Mouse (Mus musculus): Measurements from ENCODE around the gene Zmiz1.

The Zmiz1 gene

DNA sequence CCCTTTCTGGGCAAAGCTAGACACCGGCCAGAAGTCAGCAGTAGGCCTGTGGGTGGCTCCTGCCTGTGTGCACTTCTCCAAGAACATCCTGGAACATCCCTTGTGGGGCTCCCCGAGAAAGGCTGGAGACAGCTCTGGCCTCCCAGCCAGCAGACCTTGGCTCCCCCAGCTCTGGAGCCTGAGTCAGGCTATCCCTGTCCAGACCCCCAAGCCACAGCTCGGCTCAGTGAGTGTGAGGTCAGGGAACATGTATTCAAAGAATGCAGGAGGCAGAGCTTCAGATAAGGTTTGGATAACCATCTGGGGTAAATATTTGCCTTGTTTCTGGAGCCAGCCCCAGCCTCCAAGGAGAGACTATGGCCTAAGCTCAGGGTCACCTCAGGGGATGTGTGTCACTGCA is 74.0 kb downstream of the Zmiz1 start:
- DNase-seq (ENCODE audit: inconsistent age in 2 of 2, low spot score in 1 of 2) = peak; percentile 70 to 80

DNA sequence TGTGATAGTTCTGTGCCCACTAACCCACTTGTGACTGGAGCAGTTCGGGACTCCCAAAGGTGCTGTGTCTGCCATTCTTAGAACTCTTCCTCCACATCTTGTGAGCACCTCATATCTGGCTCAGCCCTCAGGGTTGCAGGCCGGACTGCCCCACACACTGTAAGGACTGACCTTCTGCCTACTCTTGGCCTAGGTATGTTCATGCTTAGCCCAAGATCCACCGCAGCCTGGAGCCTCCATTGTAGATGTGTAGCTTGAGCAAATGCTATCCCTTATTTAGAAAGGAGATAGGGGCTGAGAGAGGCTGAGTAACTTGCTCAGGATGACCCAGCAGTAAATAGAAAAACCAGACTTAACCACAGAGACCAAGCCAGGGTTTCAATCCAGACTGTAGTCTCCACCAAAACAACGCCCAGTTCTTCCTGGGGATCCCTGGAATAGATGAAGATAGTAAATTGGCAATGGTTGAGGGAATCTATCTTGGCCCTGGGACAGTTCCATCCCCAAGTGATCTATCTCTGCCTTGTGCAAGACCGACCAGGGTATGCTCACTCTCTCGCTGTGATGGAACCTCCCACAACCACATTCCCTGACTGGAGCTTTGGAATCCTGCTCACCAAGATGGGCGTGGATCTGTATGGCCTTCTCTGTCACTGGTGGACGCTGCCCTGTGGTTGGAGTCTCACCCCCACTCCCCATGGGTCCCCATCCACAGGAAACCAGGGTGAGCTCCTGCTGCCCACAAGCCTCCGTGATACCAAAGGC is 74.8 kb downstream of the Zmiz1 start:
- DNase-seq (ENCODE audit: inconsistent age in 2 of 2, low spot score in 1 of 2) = peak in 1 of 2 experiments; percentile 83

DNA sequence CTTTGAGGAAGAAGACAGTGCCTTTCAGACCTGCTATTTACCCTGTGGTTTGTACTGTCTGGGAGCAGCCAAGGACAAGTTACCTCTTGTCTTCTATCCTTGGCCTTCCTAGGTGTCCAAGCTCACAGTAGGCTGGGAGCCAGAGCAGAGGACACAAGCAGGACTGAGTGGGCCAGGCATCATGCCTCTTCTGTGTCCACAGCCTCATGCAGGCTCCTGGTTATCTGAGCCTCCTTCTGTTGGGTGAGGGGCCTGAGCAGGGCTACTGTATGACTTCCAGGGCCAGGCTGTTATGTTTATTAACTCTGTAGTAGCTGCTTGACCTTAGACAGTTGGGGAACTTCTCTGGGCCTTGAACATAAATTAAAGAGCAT is 75.4 kb downstream of the Zmiz1 start:
- no peak for DNase-seq (ENCODE audit: inconsistent age in 2 of 2, low spot score in 1 of 2)

DNA sequence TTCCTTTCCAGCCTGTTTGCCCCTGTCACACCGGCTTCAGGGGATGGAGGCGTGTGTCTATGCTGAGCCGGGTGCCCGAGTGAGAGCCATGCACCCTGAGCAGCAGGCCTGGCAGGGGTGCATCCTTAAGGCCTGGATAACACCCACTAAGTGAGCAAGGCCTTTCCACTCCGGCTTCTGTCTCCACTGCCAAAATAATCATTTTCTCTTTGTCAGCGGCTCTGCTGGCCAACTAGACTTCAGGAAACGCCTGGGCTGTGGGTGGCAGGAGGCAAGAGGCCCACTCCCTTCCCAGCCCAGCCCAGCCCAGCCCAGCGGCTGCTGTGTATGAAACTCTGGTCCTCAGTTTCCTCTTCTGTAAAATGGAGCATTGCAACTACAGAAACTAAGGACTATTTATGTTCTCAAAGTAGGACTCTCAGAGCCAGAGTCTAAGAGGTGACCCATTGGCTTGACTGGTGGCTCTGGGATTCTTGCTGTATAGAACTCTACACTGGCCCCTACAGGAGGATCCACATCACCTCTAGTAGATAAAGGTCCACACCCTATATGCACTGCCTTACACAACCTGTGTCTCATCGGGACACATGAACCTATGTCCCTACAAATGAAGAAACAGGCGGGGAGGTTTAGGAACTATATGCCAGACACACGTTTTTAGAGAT is 76.1 kb downstream of the Zmiz1 start:
- DNase-seq (ENCODE audit: inconsistent age in 2 of 2, low spot score in 1 of 2) = no peak

DNA sequence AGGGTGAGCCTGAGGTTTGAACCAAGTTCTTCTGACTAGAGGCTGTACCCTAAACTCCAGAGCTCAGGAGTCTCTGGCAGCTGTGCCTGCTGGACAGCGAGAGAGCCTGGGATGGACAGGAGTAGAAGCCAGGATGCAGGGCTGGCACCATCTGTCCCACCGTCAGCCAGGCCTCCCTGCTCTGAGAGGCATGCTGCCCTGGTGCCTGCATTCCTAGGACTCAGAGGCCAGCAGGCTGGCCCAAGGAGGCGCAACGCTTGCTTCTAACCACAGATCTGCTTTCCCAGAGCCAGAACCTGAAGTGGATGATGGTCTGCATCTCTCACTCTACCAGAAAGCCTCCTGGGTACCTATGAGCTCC is 76.6 kb downstream of the Zmiz1 start:
- no peak for DNase-seq (ENCODE audit: inconsistent age in 2 of 2, low spot score in 1 of 2)

DNA sequence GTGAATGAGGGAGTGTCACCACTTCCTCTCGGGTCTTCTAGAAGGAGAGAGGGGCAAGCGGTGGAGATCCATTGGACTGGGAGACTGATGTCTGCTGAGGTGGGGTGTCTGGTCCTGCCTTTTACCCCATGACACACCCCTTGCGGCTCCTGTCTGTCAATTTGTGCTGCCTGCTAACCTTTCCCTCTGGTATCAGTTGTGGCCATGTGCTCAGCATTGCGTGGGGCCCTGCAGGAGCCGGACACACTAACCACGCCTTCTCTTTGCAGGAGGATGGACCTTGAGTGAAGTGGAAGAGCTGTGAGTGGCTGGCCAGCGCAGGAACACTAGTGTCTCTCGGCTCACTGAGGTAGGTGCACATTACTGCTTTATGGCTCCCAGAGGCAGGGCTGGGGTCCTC is 77.5 kb downstream of the Zmiz1 start:
- no peak for DNase-seq (ENCODE audit: inconsistent age in 2 of 2, low spot score in 1 of 2)

DNA sequence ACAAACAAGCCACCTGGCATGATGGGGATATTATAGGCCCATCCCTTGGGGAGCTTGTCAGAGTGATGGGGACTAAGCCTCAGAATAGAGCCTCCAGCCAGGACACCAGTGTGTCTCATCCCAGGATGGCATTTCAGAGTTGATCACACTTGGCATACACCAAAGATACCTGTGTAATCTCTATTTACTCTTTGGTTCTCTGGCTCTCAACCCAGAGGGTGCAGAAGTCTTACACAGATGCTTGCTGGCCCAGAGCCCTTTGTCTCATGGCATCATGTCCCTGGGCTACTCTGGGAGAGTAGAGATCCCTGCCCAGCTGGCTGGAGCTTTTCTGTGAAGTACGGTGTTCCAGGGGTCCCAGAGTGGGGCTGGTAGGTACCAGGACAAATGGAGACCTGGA is 78.4 kb downstream of the Zmiz1 start:
- no peak for DNase-seq (ENCODE audit: inconsistent age in 2 of 2, low spot score in 1 of 2)

DNA sequence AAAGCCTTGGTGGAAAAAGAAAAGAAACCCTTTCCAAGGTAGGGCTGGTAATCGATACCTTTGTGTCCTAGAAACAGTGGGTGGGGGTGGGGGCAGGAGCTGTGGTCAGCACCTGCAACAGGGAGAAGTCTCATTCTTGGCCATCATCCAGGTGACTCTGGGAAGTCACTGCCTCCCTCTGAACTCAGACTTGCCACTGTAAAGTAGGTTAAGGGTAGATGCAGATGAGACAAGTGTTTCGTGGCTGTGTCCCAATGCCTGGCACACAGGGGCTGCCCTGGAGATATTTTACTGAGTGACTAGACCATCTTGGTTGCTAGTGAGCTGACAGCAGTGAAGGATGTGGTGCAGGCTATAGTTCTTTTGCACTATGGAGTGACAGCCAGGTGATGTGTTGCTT is 79.5 kb downstream of the Zmiz1 start:
- DNase-seq (ENCODE audit: inconsistent age in 2 of 2, low spot score in 1 of 2) = peak in 1 of 2 experiments; percentile 80

DNA sequence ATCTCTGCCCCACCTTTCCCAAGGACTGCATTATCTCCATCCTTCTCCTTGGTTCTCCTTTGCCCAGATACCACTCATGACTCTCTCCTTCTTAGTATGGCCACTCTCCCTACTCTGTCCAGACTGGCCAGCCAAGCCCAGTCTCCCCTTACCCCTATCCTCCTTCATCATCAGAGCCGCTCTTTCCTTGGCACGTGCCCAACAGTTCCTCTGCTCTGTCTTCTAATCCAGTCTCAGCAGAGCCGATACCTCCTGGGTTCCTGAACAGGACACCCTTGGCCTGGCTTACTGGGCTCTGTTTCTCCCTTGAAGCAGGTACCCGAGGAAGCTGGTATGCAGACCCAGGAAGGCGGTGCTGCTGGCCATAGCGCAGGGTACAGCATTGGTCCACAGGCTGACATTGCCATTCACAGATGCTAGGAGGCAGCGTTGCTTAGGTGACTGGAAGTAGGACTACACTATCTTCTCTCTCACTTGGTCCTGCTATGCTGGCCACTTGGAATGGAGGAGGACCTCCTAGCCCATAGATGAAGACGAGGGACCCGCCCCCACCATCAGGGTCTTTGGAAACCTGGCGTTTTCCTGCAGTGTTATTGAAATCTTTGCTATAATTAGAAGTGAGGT is 80.6 kb downstream of the Zmiz1 start:
- DNase-seq (ENCODE audit: inconsistent age in 2 of 2, low spot score in 1 of 2) = no peak

DNA sequence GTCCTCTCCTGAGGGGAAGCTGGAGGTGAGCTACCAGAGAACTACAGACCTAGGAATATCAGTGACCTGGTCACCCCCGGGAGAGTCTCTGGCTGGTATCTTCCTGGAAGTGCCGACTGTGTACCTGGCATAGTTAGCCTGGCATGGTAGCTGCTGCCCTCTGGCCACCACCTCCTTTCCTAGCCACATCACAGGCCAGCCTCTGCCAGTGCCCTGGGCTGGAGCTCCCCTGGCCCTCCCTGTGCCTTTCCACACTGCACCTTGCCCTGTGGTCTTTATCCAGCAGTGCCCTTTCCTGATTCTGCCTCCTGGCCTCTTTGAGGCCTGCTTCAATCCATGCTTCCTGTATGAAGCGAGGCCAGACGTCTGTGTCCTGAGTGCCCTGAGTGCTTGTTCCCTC is 81.2 kb downstream of the Zmiz1 start:
- DNase-seq (ENCODE audit: inconsistent age in 2 of 2, low spot score in 1 of 2) = no peak

DNA sequence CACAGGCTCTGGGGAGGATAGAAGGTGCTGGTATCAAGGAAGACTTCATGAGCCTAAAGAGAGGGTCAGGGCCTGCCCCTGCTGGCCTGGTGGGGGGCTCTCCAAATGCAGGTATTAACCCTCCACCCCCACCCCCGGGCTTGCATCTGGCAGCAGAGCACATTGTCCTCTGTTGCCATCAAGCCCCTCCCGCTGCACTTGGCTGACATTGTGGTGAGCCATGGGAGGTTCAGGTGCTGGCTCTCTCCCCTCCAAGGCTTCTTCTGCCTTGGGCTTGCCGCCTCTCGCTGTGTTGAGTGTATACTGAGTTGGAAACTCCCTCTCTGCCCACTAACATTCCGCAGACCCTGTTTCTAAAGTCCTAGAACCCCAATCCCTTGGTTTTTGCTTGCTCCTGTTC is 82.2 kb downstream of the Zmiz1 start:
- DNase-seq (ENCODE audit: inconsistent age in 2 of 2, low spot score in 1 of 2) = no peak

DNA sequence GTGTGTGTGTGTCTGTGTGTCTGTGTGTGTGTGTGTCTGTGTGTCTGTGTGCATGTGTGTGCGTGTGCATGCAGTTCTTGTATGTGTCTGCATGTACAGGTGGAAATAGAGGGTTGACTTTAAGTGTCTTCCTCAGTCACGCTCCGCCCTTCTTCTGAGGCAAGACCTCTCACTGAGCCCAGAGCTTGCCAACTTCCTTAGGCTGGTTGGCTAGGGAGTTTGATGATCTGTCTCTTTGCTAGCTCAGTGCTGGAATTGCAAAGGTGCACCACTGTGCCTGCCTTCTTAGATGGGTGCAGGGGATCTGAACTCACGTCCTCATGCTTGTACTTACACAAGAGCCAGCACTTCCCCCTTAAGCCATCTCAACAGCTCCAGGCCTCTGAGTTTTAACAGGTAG is 84.1 kb downstream of the Zmiz1 start:
- peak in 1 of 2 experiments; percentile 46 for DNase-seq (ENCODE audit: inconsistent age in 2 of 2, low spot score in 1 of 2)

DNA sequence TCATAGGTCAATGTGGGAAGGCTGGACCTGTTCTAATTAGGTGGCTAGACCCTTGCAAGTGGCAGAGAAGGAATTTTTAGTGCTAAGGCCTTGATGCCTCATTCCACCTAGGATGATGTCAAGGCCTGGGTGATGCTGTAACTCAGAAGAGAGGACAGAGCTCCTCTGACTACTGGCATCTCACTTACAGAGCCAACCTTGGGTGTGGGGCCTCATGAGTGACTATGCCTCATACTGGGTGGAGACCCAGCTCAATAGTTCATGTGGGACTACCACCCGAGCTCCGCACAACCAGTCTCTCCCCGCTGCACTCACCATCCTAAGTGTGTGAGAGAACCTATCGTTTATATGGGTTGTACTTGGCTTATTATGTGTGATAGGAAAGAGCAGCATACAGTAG is 84.9 kb downstream of the Zmiz1 start:
- peak in 1 of 2 experiments; percentile 70 for DNase-seq (ENCODE audit: inconsistent age in 2 of 2, low spot score in 1 of 2)

DNA sequence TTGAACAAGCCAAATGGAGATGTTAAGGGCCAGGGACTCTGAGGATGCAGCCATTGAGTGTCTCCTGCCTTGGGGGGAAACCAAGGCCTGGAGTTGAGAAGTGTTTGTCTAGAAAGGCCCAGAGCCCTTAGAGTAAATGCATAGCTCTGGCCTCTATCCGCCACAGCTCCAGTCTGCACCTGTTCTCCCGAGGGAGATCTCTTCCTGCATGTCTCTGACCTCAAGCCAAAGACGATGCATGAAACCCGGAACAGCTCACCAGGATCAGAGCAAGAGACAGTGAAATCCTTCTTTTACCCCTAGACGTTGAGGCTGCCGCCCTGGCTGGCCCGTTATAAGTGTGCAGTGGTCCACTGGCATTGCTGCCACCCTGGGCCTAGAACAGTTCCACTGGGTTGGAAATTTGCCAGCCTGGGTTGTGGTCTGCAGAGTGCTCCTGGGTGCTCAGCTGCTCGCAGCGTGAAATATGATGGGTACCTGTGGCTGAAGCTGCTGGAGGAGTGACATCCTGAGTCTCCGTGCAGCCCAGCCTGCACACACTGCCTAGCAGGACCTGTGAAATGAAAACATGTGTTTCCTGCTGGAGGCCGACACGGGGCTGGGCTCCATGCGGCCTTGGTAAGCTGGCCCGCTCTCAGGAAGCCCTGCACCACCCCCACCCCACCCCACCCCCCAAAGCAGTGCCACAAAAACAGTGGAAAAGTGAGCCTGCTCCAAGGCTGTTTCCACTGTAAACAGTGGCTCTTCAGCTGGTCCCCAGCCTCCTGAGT is 88.1 kb downstream of the Zmiz1 start:
- peak; percentile 59 to 77 for DNase-seq (ENCODE audit: inconsistent age in 2 of 2, low spot score in 1 of 2)

DNA sequence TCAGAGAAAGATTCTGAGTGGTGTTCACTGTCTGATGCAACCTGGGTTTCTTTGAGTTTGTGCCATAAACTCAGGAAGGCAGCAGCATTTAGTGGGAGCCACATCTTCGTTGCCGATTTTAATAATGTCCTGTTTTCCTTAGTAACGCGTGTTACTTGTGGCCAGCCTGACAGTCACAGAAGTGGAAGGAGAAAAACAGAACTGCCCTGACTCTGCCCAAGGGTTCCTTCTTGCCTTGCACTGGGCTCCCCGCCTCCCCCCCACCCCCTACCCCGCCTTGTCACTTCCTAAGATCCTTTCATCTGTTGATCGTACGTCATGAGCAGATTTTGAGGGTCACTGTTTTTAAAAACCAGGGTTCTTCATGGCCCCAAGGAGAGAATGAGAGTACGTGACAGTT is 88.9 kb downstream of the Zmiz1 start:
- DNase-seq (ENCODE audit: inconsistent age in 2 of 2, low spot score in 1 of 2) = no peak

DNA sequence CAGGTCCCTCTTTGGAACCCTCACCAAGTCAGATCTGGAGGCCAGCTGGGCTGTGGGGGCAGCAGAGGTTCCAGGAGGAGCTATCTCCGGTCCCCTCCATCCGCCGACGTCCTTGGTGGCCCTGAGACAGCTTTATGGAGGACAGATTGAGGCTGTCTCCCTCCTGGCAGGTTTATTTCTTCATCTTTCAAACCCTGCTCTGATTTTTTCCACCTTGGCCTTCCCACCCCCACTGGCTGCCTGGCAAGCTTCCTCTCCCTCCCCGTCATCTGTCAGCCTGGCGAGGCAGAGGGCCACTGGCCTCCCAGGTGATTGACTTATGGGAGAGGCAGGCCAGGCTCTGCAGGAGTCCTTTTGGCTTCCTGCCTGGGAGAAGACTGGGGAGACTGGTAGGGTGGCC is 89.7 kb downstream of the Zmiz1 start:
- DNase-seq (ENCODE audit: inconsistent age in 2 of 2, low spot score in 1 of 2) = peak; percentile 81 to 93

DNA sequence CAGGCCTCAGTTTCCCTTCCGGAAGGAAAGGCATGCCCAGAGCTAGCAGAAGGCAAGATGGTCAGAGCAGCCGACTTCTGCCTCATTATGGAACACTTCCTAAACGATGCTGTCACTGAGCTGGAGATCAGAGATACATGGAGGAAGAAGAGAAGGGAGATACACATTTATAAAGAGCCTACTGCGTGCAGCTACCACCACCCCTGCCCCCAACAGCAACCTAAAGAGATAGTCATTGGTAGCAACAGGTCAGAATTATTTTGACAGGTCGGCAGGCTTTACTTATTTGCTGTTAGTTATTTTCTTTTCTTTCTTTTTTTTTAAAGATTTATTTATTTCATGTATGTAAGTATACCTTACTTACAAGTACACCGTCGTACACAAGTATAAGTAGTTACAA is 90.1 kb downstream of the Zmiz1 start:
- no peak for DNase-seq (ENCODE audit: inconsistent age in 2 of 2, low spot score in 1 of 2)

DNA sequence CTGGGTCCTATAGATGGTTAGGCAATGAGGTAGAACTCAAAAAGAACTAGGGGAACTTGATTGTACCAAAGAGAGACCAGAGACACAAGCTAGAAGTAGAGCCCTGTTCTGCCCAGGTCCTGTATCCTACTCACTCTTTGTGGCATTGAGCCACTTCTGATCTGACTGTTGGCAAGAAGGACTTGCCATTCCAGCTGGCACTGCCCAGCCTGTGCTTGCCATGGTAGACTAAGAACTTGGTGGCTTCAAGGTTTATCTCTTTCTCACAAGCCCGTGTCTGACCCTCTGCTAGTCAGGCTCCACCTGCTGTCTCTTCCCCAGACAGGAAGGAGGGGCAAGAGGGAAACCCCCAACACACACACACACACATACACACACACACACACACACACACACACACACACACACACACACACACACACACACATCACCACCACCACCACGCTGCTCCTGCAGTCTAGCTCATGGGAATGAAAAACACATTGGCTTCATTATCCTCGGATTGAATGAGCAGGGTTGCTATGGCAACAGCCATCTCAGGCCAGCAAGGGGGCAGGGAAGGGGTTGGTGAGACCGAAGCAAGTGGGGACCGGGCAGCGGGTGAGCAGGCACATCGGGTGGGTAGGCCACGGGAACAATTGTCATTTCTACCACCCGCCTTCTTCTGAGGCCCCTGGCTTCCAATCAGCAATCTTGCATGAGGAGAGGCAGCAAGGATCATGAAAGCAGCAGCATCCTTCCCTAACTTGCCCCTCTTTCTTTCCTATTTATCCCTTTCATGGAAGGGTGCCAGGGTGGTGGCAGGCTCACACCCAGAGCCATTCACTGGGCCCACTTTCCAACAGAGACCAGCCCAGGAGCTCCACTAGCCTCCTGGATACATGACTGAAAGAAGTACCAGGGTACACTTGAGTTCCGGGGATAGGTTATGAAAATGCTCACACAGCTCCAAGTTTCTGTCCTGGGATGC is 91.2 kb downstream of the Zmiz1 start:
- DNase-seq (ENCODE audit: inconsistent age in 2 of 2, low spot score in 1 of 2) = peak in 1 of 2 experiments; percentile 77

DNA sequence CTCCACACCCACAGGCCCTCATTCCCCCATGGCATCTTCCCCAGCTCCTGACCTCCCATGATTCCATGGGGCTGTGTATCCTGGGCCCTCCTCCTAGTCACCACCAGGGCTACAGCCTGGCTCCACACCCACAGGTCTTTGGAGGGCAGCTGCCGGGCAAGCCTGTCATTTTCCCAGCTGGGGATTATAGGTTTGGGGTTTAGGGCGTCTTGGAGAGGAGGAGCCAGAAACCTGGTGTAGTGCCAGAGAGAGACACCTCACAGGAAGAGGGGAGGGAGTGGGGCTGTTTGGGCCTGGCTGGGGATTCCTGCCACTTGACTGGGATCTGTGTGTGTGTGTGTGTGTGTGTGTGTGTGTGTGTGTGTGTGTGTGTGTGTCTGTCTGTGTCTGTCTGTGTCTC is 92.7 kb downstream of the Zmiz1 start:
- no peak for DNase-seq (ENCODE audit: inconsistent age in 2 of 2, low spot score in 1 of 2)

DNA sequence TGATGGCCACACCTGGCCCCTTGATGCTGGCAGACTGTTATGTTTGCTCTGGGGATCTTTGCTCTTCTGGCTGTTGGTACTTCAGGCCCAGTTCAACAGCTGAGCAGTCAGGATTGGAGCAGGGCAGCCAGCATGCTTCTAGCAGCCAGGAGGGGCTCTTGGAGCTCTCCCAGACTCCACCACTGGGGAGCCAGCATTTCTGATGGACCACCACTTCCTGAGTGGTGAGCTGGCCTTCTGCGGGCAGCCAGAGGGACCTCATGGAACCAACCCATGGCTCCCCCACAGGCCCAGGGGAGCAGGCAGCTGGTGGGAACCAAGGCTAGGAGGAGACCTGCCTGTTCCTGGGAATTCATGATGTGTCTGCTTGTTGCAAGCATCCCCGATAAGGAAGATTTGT is 94.4 kb downstream of the Zmiz1 start:
- peak in 1 of 2 experiments; percentile 44 for DNase-seq (ENCODE audit: inconsistent age in 2 of 2, low spot score in 1 of 2)

All from adrenal gland, adult (tissue).